Mouse (Mus musculus): ENCODE measurements around the gene Stmn1.

GRCm38 (mm10) chr4:134460277-134460676 lies 7.8 kb upstream of the Stmn1 start:
- no peak for TF ChIP-seq POLR2A (IDR thresholded peaks at IDR 0.05; ENCODE audit: borderline replicate concordance, low read depth, low read length)
- no peak for TF ChIP-seq CTCF (IDR thresholded peaks at IDR 0.05; ENCODE audit: low read depth, low read length)

Data from bone marrow macrophage, adult 2 months (primary cell).